Mouse (Mus musculus): ENCODE measurements around the gene Rora.

The Rora gene

GRCm38 (mm10) chr9:69339199-69339598 is 685.6 kb downstream of the Rora start:
- DNase-seq (ENCODE audit: low spot score in 2 of 2): no peak

GRCm38 (mm10) chr9:69339829-69340228 is 686.2 kb downstream of the Rora start:
- no peak for DNase-seq (ENCODE audit: low spot score in 2 of 2)

GRCm38 (mm10) chr9:69340421-69340820 is 686.8 kb downstream of the Rora start:
- no peak for DNase-seq (ENCODE audit: low spot score in 2 of 2)

- DNase-seq (ENCODE audit: low spot score in 2 of 2): no peak
Measured at GRCm38 (mm10) chr9:69343881-69344280, 690.3 kb downstream of the Rora start.

GRCm38 (mm10) chr9:69345550-69345949 is 692.0 kb downstream of the Rora start:
- DNase-seq (ENCODE audit: low spot score in 2 of 2): no peak

- DNase-seq (ENCODE audit: low spot score in 2 of 2): no peak
Measured at GRCm38 (mm10) chr9:69347796-69348195, 694.2 kb downstream of the Rora start.

- DNase-seq (ENCODE audit: low spot score in 2 of 2): no peak
Measured at GRCm38 (mm10) chr9:69349537-69349936, 696.0 kb downstream of the Rora start.

GRCm38 (mm10) chr9:69354228-69354627 is 700.6 kb downstream of the Rora start:
- DNase-seq (ENCODE audit: low spot score in 2 of 2): no peak

GRCm38 (mm10) chr9:69357834-69358233 is 704.2 kb downstream of the Rora start:
- peak in 1 of 2 experiments; percentile 63 for DNase-seq (ENCODE audit: low spot score in 2 of 2)

GRCm38 (mm10) chr9:69358797-69359196 is 705.2 kb downstream of the Rora start:
- DNase-seq (ENCODE audit: low spot score in 2 of 2): no peak

GRCm38 (mm10) chr9:69361951-69362445 is 708.4 kb downstream of the Rora start:
- DNase-seq (ENCODE audit: low spot score in 2 of 2): no peak

- no peak for DNase-seq (ENCODE audit: low spot score in 2 of 2)
Measured at GRCm38 (mm10) chr9:69362766-69363165, 709.2 kb downstream of the Rora start.

- DNase-seq (ENCODE audit: low spot score in 2 of 2): no peak
Measured at GRCm38 (mm10) chr9:69364117-69364516, 710.5 kb downstream of the Rora start.

- no peak for DNase-seq (ENCODE audit: low spot score in 2 of 2)
Measured at GRCm38 (mm10) chr9:69367055-69367454, 713.5 kb downstream of the Rora start.

- peak in 1 of 2 experiments; percentile 58 for DNase-seq (ENCODE audit: low spot score in 2 of 2)
Measured at GRCm38 (mm10) chr9:69368071-69368470, 714.5 kb downstream of the Rora start.

- DNase-seq (ENCODE audit: low spot score in 2 of 2): no peak
Measured at GRCm38 (mm10) chr9:69371046-69371724, 717.6 kb downstream of the Rora start.

GRCm38 (mm10) chr9:69372871-69373270 is 719.3 kb downstream of the Rora start:
- DNase-seq (ENCODE audit: low spot score in 2 of 2): no peak

GRCm38 (mm10) chr9:69376982-69377653 is 723.5 kb downstream of the Rora start:
- DNase-seq (ENCODE audit: low spot score in 2 of 2): no peak

GRCm38 (mm10) chr9:69377654-69378045 is 724.1 kb downstream of the Rora start:
- no peak for DNase-seq (ENCODE audit: low spot score in 2 of 2)

GRCm38 (mm10) chr9:69380546-69380945 is 727.0 kb downstream of the Rora start:
- no peak for DNase-seq (ENCODE audit: low spot score in 2 of 2)

- DNase-seq (ENCODE audit: low spot score in 2 of 2): no peak
Measured at GRCm38 (mm10) chr9:69381741-69382140, 728.2 kb downstream of the Rora start.

GRCm38 (mm10) chr9:69384475-69384874 is 730.9 kb downstream of the Rora start:
- DNase-seq (ENCODE audit: low spot score in 2 of 2): no peak

- DNase-seq (ENCODE audit: low spot score in 2 of 2): no peak
Measured at GRCm38 (mm10) chr9:69384905-69385304, 731.3 kb downstream of the Rora start.

All from cerebellum, postnatal 4 days (tissue).